Mouse (Mus musculus): ENCODE results near the gene Gstp1.
"Not testable (repeated sequence)": the region's sequence is repeated elsewhere in the genome, so short reads cannot be mapped to it uniquely, and the experiment has no call there.

Gene Gstp1

GRCm38 (mm10) chr19:4037788-4038232 is at the start of gene Gstp1:
Gene Gstp1, minus strand, starts transcription at chr19:4037985.
- DNase-seq (ENCODE audit: low spot score in 2 of 2): peak; percentile 87 to 89

- no peak for DNase-seq (ENCODE audit: low spot score in 2 of 2)
Observed at GRCm38 (mm10) chr19:4087090-4087489, 49.3 kb upstream of the Gstp1 start.

GRCm38 (mm10) chr19:4086156-4086555 is 48.4 kb upstream of the Gstp1 start:
- DNase-seq (ENCODE audit: low spot score in 2 of 2): no peak

GRCm38 (mm10) chr19:4084984-4085383 is 47.2 kb upstream of the Gstp1 start:
- no peak for DNase-seq (ENCODE audit: low spot score in 2 of 2)

- no peak for DNase-seq (ENCODE audit: low spot score in 2 of 2)
Observed at GRCm38 (mm10) chr19:4083826-4084225, 46.0 kb upstream of the Gstp1 start.

- DNase-seq (ENCODE audit: low spot score in 2 of 2): no peak
Observed at GRCm38 (mm10) chr19:4083316-4083715, 45.5 kb upstream of the Gstp1 start.

- no peak for DNase-seq (ENCODE audit: low spot score in 2 of 2)
Observed at GRCm38 (mm10) chr19:4082219-4082965, 44.6 kb upstream of the Gstp1 start.

GRCm38 (mm10) chr19:4081394-4081793 is 43.6 kb upstream of the Gstp1 start, which contains the start of gene Cabp2:
Gene Cabp2, plus strand, starts transcription at chr19:4081578.
- no peak for DNase-seq (ENCODE audit: low spot score in 2 of 2)

- no peak for DNase-seq (ENCODE audit: low spot score in 2 of 2)
Observed at GRCm38 (mm10) chr19:4080511-4081009, 42.8 kb upstream of the Gstp1 start.

- no peak for DNase-seq (ENCODE audit: low spot score in 2 of 2)
Observed at GRCm38 (mm10) chr19:4079594-4079993, 41.8 kb upstream of the Gstp1 start.

GRCm38 (mm10) chr19:4075531-4075930 is 37.7 kb upstream of the Gstp1 start:
- DNase-seq (ENCODE audit: low spot score in 2 of 2): no peak

GRCm38 (mm10) chr19:4072706-4073424 is 35.1 kb upstream of the Gstp1 start:
- DNase-seq (ENCODE audit: low spot score in 2 of 2): no peak

- no peak for DNase-seq (ENCODE audit: low spot score in 2 of 2)
Observed at GRCm38 (mm10) chr19:4071406-4071805, 33.6 kb upstream of the Gstp1 start.

- no peak for DNase-seq (ENCODE audit: low spot score in 2 of 2)
Observed at GRCm38 (mm10) chr19:4070756-4071155, 33.0 kb upstream of the Gstp1 start.

GRCm38 (mm10) chr19:4070311-4070710 is 32.5 kb upstream of the Gstp1 start:
- no peak for DNase-seq (ENCODE audit: low spot score in 2 of 2)

GRCm38 (mm10) chr19:4068717-4069410 is 31.1 kb upstream of the Gstp1 start:
- no peak for DNase-seq (ENCODE audit: low spot score in 2 of 2)

GRCm38 (mm10) chr19:4068242-4068641 is 30.5 kb upstream of the Gstp1 start:
- not testable (repeated sequence) for DNase-seq (ENCODE audit: low spot score in 2 of 2)

- DNase-seq (ENCODE audit: low spot score in 2 of 2): no peak
Observed at GRCm38 (mm10) chr19:4066877-4067276, 29.1 kb upstream of the Gstp1 start.

GRCm38 (mm10) chr19:4066280-4066679 is 28.5 kb upstream of the Gstp1 start:
- no peak for DNase-seq (ENCODE audit: low spot score in 2 of 2)

GRCm38 (mm10) chr19:4064501-4064900 is 26.7 kb upstream of the Gstp1 start:
- DNase-seq (ENCODE audit: low spot score in 2 of 2): not testable (repeated sequence)

GRCm38 (mm10) chr19:4063357-4063756 is 25.6 kb upstream of the Gstp1 start:
- DNase-seq (ENCODE audit: low spot score in 2 of 2): not testable (repeated sequence)

GRCm38 (mm10) chr19:4060899-4061465 is 23.2 kb upstream of the Gstp1 start:
- no peak for DNase-seq (ENCODE audit: low spot score in 2 of 2)

Measured in right cerebral cortex, adult 2 months (tissue).